Mouse (Mus musculus) layer of hippocampus, postnatal 25 days (tissue): ENCODE results near the gene Trex1. TPM values are rescaled to one million over a fixed set of nuclear protein-coding genes. Genes with fewer than 3 reads are reported as not detected.
A peak's percentile ranks its signal among the peaks of the same experiment; 100 is the strongest.

Experiments used
- DNase-seq, 2 experiments: peaks; one replicate each; pipeline ENCODE4 v3.0.0; 2022; ENCODE audit warnings: mixed read lengths in 2 of 2, low spot score in 1 of 2; ENCODE audit errors: extremely low spot score in 1 of 2
- total RNA-seq, 2 experiments: library from RNA; stranded (reverse); gene quantifications; 2 replicates each; pipeline ENCODE4 v1.2.3; 2021

The Trex1 gene
- total RNA-seq, 2 experiments from 2014 or later: 13.1 to 14.2 TPM

- no peak for DNase-seq
Measured at GRCm38 (mm10) chr9:109052490-109053260, 6.9 kb downstream of the Trex1 start.

- no peak for DNase-seq
Measured at GRCm38 (mm10) chr9:109051651-109052489, 7.7 kb downstream of the Trex1 start.

GRCm38 (mm10) chr9:109051011-109051501, 8.5 kb downstream of the Trex1 start:
- DNase-seq: no peak

- no peak for DNase-seq
Measured at GRCm38 (mm10) chr9:109050674-109050997, 8.9 kb downstream of the Trex1 start.

- DNase-seq: no peak
Measured at GRCm38 (mm10) chr9:109049996-109050673, 9.4 kb downstream of the Trex1 start.

GRCm38 (mm10) chr9:109049316-109049715, 10.2 kb downstream of the Trex1 start:
- DNase-seq: no peak

GRCm38 (mm10) chr9:109046306-109046705, 13.2 kb downstream of the Trex1 start:
- peak in 1 of 2 experiments; percentile 39 for DNase-seq

- DNase-seq: no peak
Measured at GRCm38 (mm10) chr9:109041351-109041750, 18.2 kb downstream of the Trex1 start.

- DNase-seq: no peak
Measured at GRCm38 (mm10) chr9:109040906-109041305, 18.6 kb downstream of the Trex1 start.

GRCm38 (mm10) chr9:109040216-109040615, 19.3 kb downstream of the Trex1 start:
- DNase-seq: no peak

- no peak for DNase-seq
Measured at GRCm38 (mm10) chr9:109039681-109040080, 19.9 kb downstream of the Trex1 start.

- no peak for DNase-seq
Measured at GRCm38 (mm10) chr9:109038901-109039364, 20.6 kb downstream of the Trex1 start.

- no peak for DNase-seq
Measured at GRCm38 (mm10) chr9:109038086-109038895, 21.2 kb downstream of the Trex1 start, which contains the start of gene Shisa5. Gene Shisa5, plus strand, starts transcription at chr9:109038565.

- DNase-seq: no peak
Measured at GRCm38 (mm10) chr9:109032435-109032834, 27.1 kb downstream of the Trex1 start.

GRCm38 (mm10) chr9:109031686-109032085, 27.8 kb downstream of the Trex1 start:
- no peak for DNase-seq

- no peak for DNase-seq
Measured at GRCm38 (mm10) chr9:109031001-109031400, 28.5 kb downstream of the Trex1 start.

GRCm38 (mm10) chr9:109030312-109030711, 29.2 kb downstream of the Trex1 start:
- DNase-seq: no peak

GRCm38 (mm10) chr9:109028919-109029318, 30.6 kb downstream of the Trex1 start:
- no peak for DNase-seq

GRCm38 (mm10) chr9:109028421-109028820, 31.1 kb downstream of the Trex1 start:
- no peak for DNase-seq

GRCm38 (mm10) chr9:109027521-109027920, 32.0 kb downstream of the Trex1 start:
- no peak for DNase-seq
